Mouse (Mus musculus): ENCODE results near the gene Med13l. TPM values are rescaled to one million over a fixed set of nuclear protein-coding genes. Genes with fewer than 3 reads are reported as not detected.

Gene Med13l
- total and polyA plus RNA-seq, 2 experiments from 2014 or later, result 12.5 to 31.0 TPM

DNA sequence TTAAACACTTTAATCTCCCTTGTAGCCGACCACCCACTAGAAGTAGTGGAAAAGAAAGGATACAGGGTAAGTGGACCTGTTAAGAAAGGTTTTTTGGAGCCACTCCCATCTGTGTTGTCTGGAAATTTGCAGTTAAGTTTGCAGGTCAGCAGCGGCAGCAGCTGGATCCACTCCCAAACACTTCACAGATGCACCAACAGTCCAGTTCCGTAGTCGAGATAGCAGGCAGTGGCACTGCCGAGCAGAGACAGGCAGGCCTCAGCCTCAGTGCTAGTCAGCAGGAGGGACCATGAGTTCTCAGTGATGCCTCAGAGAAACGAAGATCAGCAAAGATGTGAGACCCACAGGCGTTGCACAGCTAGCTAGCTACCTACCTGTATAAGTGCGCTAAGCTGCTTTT is 104.5 kb downstream of the Med13l start:
- WGBS, result 83% methylated on average over 8 of the region's 8 CpGs
- Histone ChIP-seq H3K9ac (no peak overlapping the region), H3K27ac (ENCODE audit: low read depth, low read length) (no peak overlapping the region), H3K4me1 (ENCODE audit: insufficient read depth) (peaks cover 10% of the 10 kb centered on the region), H3K27me3 (ENCODE audit: insufficient read depth, low read length) (no peaks in the 10 kb centered on the region), H3K9me3 (ENCODE audit: low read length) (no peaks in the 10 kb centered on the region), H3K36me3 (ENCODE audit: insufficient read depth) (no peaks in the 10 kb centered on the region), H3K4me2 (ENCODE audit: low read depth) (no peak overlapping the region), H3K4me3 (ENCODE audit: low read depth, low read length) (no peak overlapping the region)
- no peak for TF ChIP-seq CTCF (IDR thresholded peaks at IDR 0.05; ENCODE audit: low read depth)
- no peak for DNase-seq
- no peak for ATAC-seq

GRCm38 (mm10) chr5:118666437-118667207 is 106.1 kb downstream of the Med13l start:
- Histone ChIP-seq H3K4me3 (ENCODE audit: low read depth, low read length) (no peak overlapping the region; the same call in 1 of the 2 replicates), H3K4me1 (ENCODE audit: insufficient read depth) (peaks cover 10% of the 10 kb centered on the region), H3K9me3 (ENCODE audit: low read length) (no peaks in the 10 kb centered on the region), H3K36me3 (ENCODE audit: insufficient read depth) (0 out of 2 replicates have a peak, but pooled peaks cover 3% of the 10 kb centered on the region), H3K27ac (ENCODE audit: low read depth, low read length) (peak overlapping the region; percentile 50), H3K9ac (peak overlapping the region; percentile 28), H3K27me3 (ENCODE audit: insufficient read depth, low read length) (no peaks in the 10 kb centered on the region), H3K4me2 (ENCODE audit: low read depth) (peak overlapping the region; percentile 44)
- peak; percentile 53 for DNase-seq
- WGBS, result 13% methylated on average over 25 of the region's 25 CpGs
- TF ChIP-seq CTCF (IDR thresholded peaks at IDR 0.05; ENCODE audit: low read depth), result 0 out of 2 replicates have a peak, but pooled peaks have one; percentile 1
- peak; percentile 82 for ATAC-seq

GRCm38 (mm10) chr5:118667863-118668262 is 107.4 kb downstream of the Med13l start:
- H3K9me3 ChIP-seq (ENCODE audit: low read length), result no peaks in the 10 kb centered on the region
- peaks cover 10% of the 10 kb centered on the region for H3K4me1 ChIP-seq (ENCODE audit: insufficient read depth)
- H3K27ac ChIP-seq (ENCODE audit: low read depth, low read length), result no peak overlapping the region
- ATAC-seq (no peak), DNase-seq (no peak)
- no peak overlapping the region for H3K9ac ChIP-seq
- H3K27me3 ChIP-seq (ENCODE audit: insufficient read depth, low read length), result no peaks in the 10 kb centered on the region
- WGBS, result 27% methylated on average over 7 of the region's 7 CpGs
- TF ChIP-seq CTCF (IDR thresholded peaks at IDR 0.05; ENCODE audit: low read depth), result no peak
- 0 out of 2 replicates have a peak, but pooled peaks cover 3% of the 10 kb centered on the region for H3K36me3 ChIP-seq (ENCODE audit: insufficient read depth)
- H3K4me3 ChIP-seq (ENCODE audit: low read depth, low read length), result no peak overlapping the region
- no peak overlapping the region for H3K4me2 ChIP-seq (ENCODE audit: low read depth)

GRCm38 (mm10) chr5:118668931-118669330 is 108.5 kb downstream of the Med13l start:
- TF ChIP-seq CTCF (IDR thresholded peaks at IDR 0.05; ENCODE audit: low read depth), result no peak
- H3K4me1 ChIP-seq (ENCODE audit: insufficient read depth), result peaks cover 15% of the 10 kb centered on the region
- no peak overlapping the region for H3K9ac ChIP-seq
- no peak for ATAC-seq
- no peaks in the 10 kb centered on the region for H3K27me3 ChIP-seq (ENCODE audit: insufficient read depth, low read length)
- no peak overlapping the region for H3K4me2 ChIP-seq (ENCODE audit: low read depth)
- no peak overlapping the region for H3K4me3 ChIP-seq (ENCODE audit: low read depth, low read length)
- H3K27ac ChIP-seq (ENCODE audit: low read depth, low read length), result no peak overlapping the region
- WGBS, result 28% methylated on average over 2 of the region's 2 CpGs
- DNase-seq, result no peak
- 0 out of 2 replicates have a peak, but pooled peaks cover 3% of the 10 kb centered on the region for H3K36me3 ChIP-seq (ENCODE audit: insufficient read depth)
- no peaks in the 10 kb centered on the region for H3K9me3 ChIP-seq (ENCODE audit: low read length)

DNA sequence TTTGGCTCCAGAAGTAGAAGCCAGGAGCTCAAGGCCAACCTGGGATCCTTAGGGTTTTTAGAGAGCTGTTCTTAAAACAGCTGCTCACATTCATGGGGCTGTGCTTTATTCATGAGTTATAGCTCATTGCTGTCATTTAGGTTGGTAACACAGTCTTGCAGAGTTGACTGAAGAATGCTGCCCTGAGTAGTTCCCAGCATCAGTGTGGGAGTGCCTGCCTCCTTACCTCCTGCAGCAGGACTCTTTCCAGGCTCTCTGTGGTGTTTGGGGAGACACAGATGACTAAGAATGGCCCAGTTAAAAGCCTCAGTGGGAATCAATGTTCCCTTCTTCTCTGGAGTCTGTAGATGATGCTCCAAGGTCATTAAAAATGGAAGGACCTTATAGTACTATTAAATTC is 111.6 kb downstream of the Med13l start:
- H3K9ac ChIP-seq, result no peak overlapping the region

GRCm38 (mm10) chr5:118673859-118674258 is 113.4 kb downstream of the Med13l start:
- no peak for DNase-seq
- 8% methylated on average over 5 of the region's 5 CpGs for WGBS

More for the DNA sequence above, 111.6 kb downstream of the Med13l start:
- no peaks in the 10 kb centered on the region for H3K27me3 ChIP-seq (ENCODE audit: insufficient read depth, low read length)
- no peak overlapping the region for H3K4me2 ChIP-seq (ENCODE audit: low read depth)
- ATAC-seq, result no peak
- H3K27ac ChIP-seq (ENCODE audit: low read depth, low read length), result no peak overlapping the region
- peaks cover 3% of the 10 kb centered on the region; the same call in 1 of the 2 replicates for H3K36me3 ChIP-seq (ENCODE audit: insufficient read depth)
- DNase-seq, result no peak
- no peak for TF ChIP-seq CTCF (IDR thresholded peaks at IDR 0.05; ENCODE audit: low read depth)
- peaks cover 16% of the 10 kb centered on the region for H3K4me1 ChIP-seq (ENCODE audit: insufficient read depth)
- H3K9me3 ChIP-seq (ENCODE audit: low read length), result no peaks in the 10 kb centered on the region
- H3K4me3 ChIP-seq (ENCODE audit: low read depth, low read length), result no peak overlapping the region

GRCm38 (mm10) chr5:118674321-118674720 is 113.8 kb downstream of the Med13l start:
- 15% methylated on average over 3 of the region's 3 CpGs for WGBS
- H3K4me2 ChIP-seq (ENCODE audit: low read depth), result no peak overlapping the region
- no peaks in the 10 kb centered on the region for H3K27me3 ChIP-seq (ENCODE audit: insufficient read depth, low read length)
- ATAC-seq, result no peak
- no peak overlapping the region for H3K27ac ChIP-seq (ENCODE audit: low read depth, low read length)
- H3K9ac ChIP-seq, result no peak overlapping the region
- H3K36me3 ChIP-seq (ENCODE audit: insufficient read depth), result peaks cover 3% of the 10 kb centered on the region; the same call in 1 of the 2 replicates
- no peak for DNase-seq
- H3K4me1 ChIP-seq (ENCODE audit: insufficient read depth), result peaks cover 16% of the 10 kb centered on the region
- no peak for TF ChIP-seq CTCF (IDR thresholded peaks at IDR 0.05; ENCODE audit: low read depth)
- no peaks in the 10 kb centered on the region for H3K9me3 ChIP-seq (ENCODE audit: low read length)
- no peak overlapping the region for H3K4me3 ChIP-seq (ENCODE audit: low read depth, low read length)

More at GRCm38 (mm10) chr5:118673859-118674258, 113.4 kb downstream of the Med13l start:
- Histone ChIP-seq H3K9ac (no peak overlapping the region), H3K27me3 (ENCODE audit: insufficient read depth, low read length) (no peaks in the 10 kb centered on the region), H3K4me2 (ENCODE audit: low read depth) (no peak overlapping the region), H3K27ac (ENCODE audit: low read depth, low read length) (no peak overlapping the region), H3K4me3 (ENCODE audit: low read depth, low read length) (no peak overlapping the region), H3K4me1 (ENCODE audit: insufficient read depth) (peaks cover 16% of the 10 kb centered on the region), H3K9me3 (ENCODE audit: low read length) (no peaks in the 10 kb centered on the region), H3K36me3 (ENCODE audit: insufficient read depth) (peaks cover 3% of the 10 kb centered on the region; the same call in 1 of the 2 replicates)
- peak; percentile 42; the same call in 1 of the 2 replicates for ATAC-seq
- TF ChIP-seq CTCF (IDR thresholded peaks at IDR 0.05; ENCODE audit: low read depth), result no peak

Data from forebrain, postnatal 0 days (tissue).